Mouse (Mus musculus) forebrain, embryonic 10.5 days (tissue): ENCODE results near the gene Hoxa1. TPM values are rescaled to one million over a fixed set of nuclear protein-coding genes. Genes with fewer than 3 reads are reported as not detected.
A peak's percentile ranks its signal among the peaks of the same experiment; 100 is the strongest.

ENCODE experiments used
- DNase-seq: peaks from one replicate; pipeline ENCODE4 v3.0.0-alpha.2; 2017; ENCODE audit warnings: low spot score; ENCODE audit errors: extremely low spot score
- H3K27ac ChIP-seq: fragments of 300-500 bp; sonication (generic); 2 replicates; pipeline ENCODE4 v1.5.1; 2016; ENCODE audit warnings: mild to moderate bottlenecking
- H3K27me3 ChIP-seq: fragments of 300-500 bp; sonication (generic); 2 replicates; pipeline ENCODE4 v1.6.1; 2016; ENCODE audit warnings: mild to moderate bottlenecking; ENCODE audit not compliant: poor library complexity, severe bottlenecking
- H3K36me3 ChIP-seq: fragments of 300-500 bp; sonication (generic); replicated peaks from 2 replicates; pipeline ENCODE4 v1.6.1; 2016; ENCODE audit warnings: mild to moderate bottlenecking, moderate library complexity
- H3K4me1 ChIP-seq: fragments of 300-500 bp; sonication (generic); 2 replicates; pipeline ENCODE4 v1.6.1; 2016
- H3K4me3 ChIP-seq: fragments of 300-500 bp; sonication (generic); 2 replicates; pipeline ENCODE4 v1.5.1; 2016; ENCODE audit warnings: mild to moderate bottlenecking, moderate library complexity
- H3K9me3 ChIP-seq: fragments of 300-500 bp; sonication (generic); 2 replicates; pipeline ENCODE4 v1.6.1; 2016; ENCODE audit warnings: mild to moderate bottlenecking, moderate library complexity
- WGBS: fragments of 180-500 bp; shearing (Covaris S2); methylation state at CpG from one replicate; pipeline ENCODE4 v1.1.7; 2016; 5-methylcytosine and 5-hydroxymethylcytosine counted together
- polyA plus RNA-seq: library from polyadenylated mRNA; unstranded; fragments of >200 nt; fragmentation: Nextera tagmentation; extraction: Ambion mirVana; gene quantifications from 2 replicates; pipeline ENCODE4 v1.2.1, GENCODE M21; 2016

The Hoxa1 gene
- polyA plus RNA-seq, 1 experiment from 2014 or later = not detected

GRCm38 (mm10) chr6:52174968-52175751, 17.0 kb upstream of the Hoxa1 start:
- Histone ChIP-seq H3K9me3 (no peaks in the 10 kb centered on the region), H3K27ac (no peak overlapping the region), H3K4me1 (peaks cover 26% of the 10 kb centered on the region), H3K36me3 (no peaks in the 10 kb centered on the region), H3K4me3 (no peak overlapping the region), H3K27me3 (peaks cover 100% of the 10 kb centered on the region)
- WGBS = under 1% methylated on average over 41 of the region's 41 CpGs
- DNase-seq = no peak

- 3% methylated on average over 4 of the region's 4 CpGs for WGBS
- peaks cover 30% of the 10 kb centered on the region for H3K4me1 ChIP-seq
- no peak overlapping the region for H3K4me3 ChIP-seq
- DNase-seq = no peak
- peaks cover 100% of the 10 kb centered on the region for H3K27me3 ChIP-seq
- no peaks in the 10 kb centered on the region for H3K36me3 ChIP-seq
- no peaks in the 10 kb centered on the region for H3K9me3 ChIP-seq
- no peak overlapping the region for H3K27ac ChIP-seq
These were observed 15.5 kb upstream of the Hoxa1 start for GRCm38 (mm10) chr6:52173648-52174047.

- no peak overlapping the region for H3K27ac ChIP-seq
- DNase-seq = peak; percentile 79
- peaks cover 100% of the 10 kb centered on the region for H3K27me3 ChIP-seq
- H3K4me3 ChIP-seq = peak overlapping the region; percentile 40
- under 1% methylated on average over 35 of the region's 35 CpGs for WGBS
- H3K9me3 ChIP-seq = no peaks in the 10 kb centered on the region
- H3K36me3 ChIP-seq = no peaks in the 10 kb centered on the region
- peaks cover 30% of the 10 kb centered on the region for H3K4me1 ChIP-seq
These were observed 14.4 kb upstream of the Hoxa1 start for GRCm38 (mm10) chr6:52172501-52172900.

GRCm38 (mm10) chr6:52171938-52172337, 13.8 kb upstream of the Hoxa1 start:
- 4% methylated on average over 7 of the region's 7 CpGs for WGBS
- DNase-seq = no peak
- Histone ChIP-seq H3K27me3 (peaks cover 100% of the 10 kb centered on the region), H3K36me3 (no peaks in the 10 kb centered on the region), H3K4me3 (no peak overlapping the region; the same call in 1 of the 2 replicates), H3K9me3 (no peaks in the 10 kb centered on the region), H3K27ac (no peak overlapping the region), H3K4me1 (peaks cover 30% of the 10 kb centered on the region)

GRCm38 (mm10) chr6:52171331-52171730, 13.2 kb upstream of the Hoxa1 start:
- no peaks in the 10 kb centered on the region for H3K9me3 ChIP-seq
- DNase-seq = no peak

GRCm38 (mm10) chr6:52170898-52171223, 12.7 kb upstream of the Hoxa1 start:
- Histone ChIP-seq H3K9me3 (no peaks in the 10 kb centered on the region), H3K27me3 (peaks cover 100% of the 10 kb centered on the region), H3K4me3 (no peak overlapping the region), H3K4me1 (peaks cover 28% of the 10 kb centered on the region), H3K36me3 (no peaks in the 10 kb centered on the region), H3K27ac (no peak overlapping the region)
- WGBS = 0% methylated on average over 5 of the region's 5 CpGs
- DNase-seq = no peak

More at GRCm38 (mm10) chr6:52171331-52171730, 13.2 kb upstream of the Hoxa1 start:
- 6% methylated on average over 4 of the region's 4 CpGs for WGBS
- H3K4me1 ChIP-seq = peaks cover 30% of the 10 kb centered on the region
- no peak overlapping the region for H3K27ac ChIP-seq
- peaks cover 100% of the 10 kb centered on the region for H3K27me3 ChIP-seq
- no peak overlapping the region for H3K4me3 ChIP-seq
- no peaks in the 10 kb centered on the region for H3K36me3 ChIP-seq

- no peak overlapping the region for H3K27ac ChIP-seq
- 1% methylated on average over 40 of the region's 40 CpGs for WGBS
- peaks cover 100% of the 10 kb centered on the region for H3K27me3 ChIP-seq
- H3K36me3 ChIP-seq = no peaks in the 10 kb centered on the region
- DNase-seq = no peak
- H3K4me1 ChIP-seq = peaks cover 23% of the 10 kb centered on the region
- no peak overlapping the region for H3K4me3 ChIP-seq
- no peaks in the 10 kb centered on the region for H3K9me3 ChIP-seq
These were observed 12.2 kb upstream of the Hoxa1 start for GRCm38 (mm10) chr6:52170166-52170897.

- Histone ChIP-seq H3K27ac (no peak overlapping the region), H3K36me3 (no peaks in the 10 kb centered on the region), H3K4me3 (no peak overlapping the region), H3K4me1 (peaks cover 21% of the 10 kb centered on the region), H3K9me3 (no peaks in the 10 kb centered on the region), H3K27me3 (peaks cover 100% of the 10 kb centered on the region)
- no peak for DNase-seq
- 3% methylated on average over 16 of the region's 16 CpGs for WGBS
These were observed 11.5 kb upstream of the Hoxa1 start for GRCm38 (mm10) chr6:52169499-52170165.

- H3K27me3 ChIP-seq = peaks cover 100% of the 10 kb centered on the region
- no peaks in the 10 kb centered on the region for H3K36me3 ChIP-seq
- H3K27ac ChIP-seq = no peak overlapping the region
- no peak for DNase-seq
- H3K4me1 ChIP-seq = peaks cover 27% of the 10 kb centered on the region
- WGBS = 1% methylated on average over 42 of the region's 42 CpGs
- no peaks in the 10 kb centered on the region for H3K9me3 ChIP-seq
- no peak overlapping the region for H3K4me3 ChIP-seq
These were observed 10.3 kb upstream of the Hoxa1 start for GRCm38 (mm10) chr6:52168191-52169055.

GRCm38 (mm10) chr6:52167736-52168161, 9.6 kb upstream of the Hoxa1 start:
- Histone ChIP-seq H3K4me3 (no peak overlapping the region), H3K27ac (no peak overlapping the region), H3K36me3 (no peaks in the 10 kb centered on the region), H3K4me1 (peaks cover 28% of the 10 kb centered on the region), H3K9me3 (no peaks in the 10 kb centered on the region), H3K27me3 (peaks cover 100% of the 10 kb centered on the region)
- peak; percentile 42 for DNase-seq
- under 1% methylated on average over 14 of the region's 14 CpGs for WGBS

GRCm38 (mm10) chr6:52167176-52167575, 9.1 kb upstream of the Hoxa1 start:
- Histone ChIP-seq H3K27ac (no peak overlapping the region), H3K4me3 (no peak overlapping the region), H3K4me1 (peaks cover 23% of the 10 kb centered on the region), H3K9me3 (no peaks in the 10 kb centered on the region), H3K36me3 (no peaks in the 10 kb centered on the region), H3K27me3 (peaks cover 100% of the 10 kb centered on the region)
- no peak for DNase-seq
- 10% methylated on average over 1 of the region's 1 CpGs for WGBS

GRCm38 (mm10) chr6:52166431-52167077, 8.4 kb upstream of the Hoxa1 start:
- Histone ChIP-seq H3K9me3 (no peaks in the 10 kb centered on the region), H3K4me1 (peaks cover 19% of the 10 kb centered on the region), H3K4me3 (no peak overlapping the region), H3K27me3 (peaks cover 100% of the 10 kb centered on the region), H3K27ac (no peak overlapping the region), H3K36me3 (no peaks in the 10 kb centered on the region)
- WGBS = 4% methylated on average over 4 of the region's 4 CpGs
- peak; percentile 31 for DNase-seq
